Mouse (Mus musculus): ENCODE measurements at regions not wholly inside any gene's neighbourhood (a gene's known extent, or its start where the extent isn't known, plus 50 kb on each side); places are given as distances from the start of the nearest gene placed in this dataset.

DNA sequence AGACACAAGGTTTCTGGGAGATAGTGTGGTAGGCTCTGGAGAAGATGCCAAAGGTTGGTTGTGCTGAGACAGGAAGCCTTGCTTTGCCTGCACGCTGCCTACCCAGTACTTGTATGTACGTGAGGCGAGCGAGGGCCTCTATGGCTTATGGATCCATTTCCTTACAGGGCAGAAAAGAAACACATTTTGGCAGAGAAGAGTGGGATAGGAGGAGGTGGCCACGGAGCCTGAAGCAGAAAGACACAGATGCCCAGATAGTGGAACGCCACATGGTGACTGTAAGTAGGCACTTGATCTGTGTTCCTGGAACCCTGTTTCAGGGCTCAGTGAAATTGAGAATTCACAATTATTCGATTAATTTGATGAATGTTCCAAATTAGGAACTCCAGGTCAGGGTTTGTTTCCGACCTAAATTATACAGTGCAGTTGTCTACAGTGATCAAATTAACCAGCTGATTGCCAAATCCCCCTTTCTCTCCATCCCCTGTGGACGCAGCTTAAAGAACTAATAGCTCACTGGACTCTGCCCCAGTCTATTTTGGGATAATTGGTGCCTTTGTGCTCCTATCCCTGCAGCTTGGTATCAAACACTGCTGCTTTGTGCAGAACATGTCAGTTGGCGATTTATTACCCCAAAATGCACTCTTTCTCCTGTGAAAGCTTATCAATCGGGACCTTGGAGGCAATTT, 187.6 kb downstream of the Sox2 start:
- no peak for ATAC-seq (ENCODE audit: insufficient number of reproducible peaks, low FRiP score, low TSS enrichment)

DNA sequence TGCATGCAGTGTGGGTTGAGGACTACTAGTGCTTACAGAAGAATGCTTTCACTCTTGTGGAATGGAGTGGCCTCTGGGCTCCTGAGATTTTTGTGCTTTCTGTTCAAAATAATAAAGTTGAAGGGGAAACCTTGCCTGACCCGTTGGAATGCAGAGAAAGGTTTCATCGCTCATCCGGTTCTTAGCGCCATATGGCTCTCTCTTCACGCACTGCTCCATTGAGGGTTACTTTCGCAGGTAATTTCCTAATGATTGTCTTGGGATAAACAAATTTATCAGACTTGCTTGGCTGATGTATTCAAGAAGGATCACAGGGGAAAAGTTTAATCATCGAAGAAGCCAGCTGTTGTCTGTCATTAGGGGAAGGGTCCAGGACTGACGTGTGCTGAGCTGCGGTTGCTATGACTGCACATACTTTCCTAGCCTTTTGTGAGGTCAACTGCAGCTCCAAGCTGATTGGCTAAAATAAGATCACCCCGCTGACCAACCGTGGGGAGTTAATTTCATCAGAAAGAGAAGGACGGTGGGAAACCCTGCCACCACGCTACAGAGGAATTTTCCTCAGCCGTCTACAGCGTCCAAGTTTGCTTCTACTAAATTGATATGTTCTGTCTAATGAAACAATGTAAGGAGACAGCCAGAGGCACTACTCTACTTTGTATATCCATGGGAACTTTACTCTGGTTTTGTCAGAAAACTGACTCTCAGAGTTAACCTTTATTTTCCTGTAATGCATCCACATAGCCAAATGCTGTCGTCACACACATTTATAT, 210.9 kb downstream of the Sox2 start:
- no peak for ATAC-seq (ENCODE audit: insufficient number of reproducible peaks, low FRiP score, low TSS enrichment)

DNA sequence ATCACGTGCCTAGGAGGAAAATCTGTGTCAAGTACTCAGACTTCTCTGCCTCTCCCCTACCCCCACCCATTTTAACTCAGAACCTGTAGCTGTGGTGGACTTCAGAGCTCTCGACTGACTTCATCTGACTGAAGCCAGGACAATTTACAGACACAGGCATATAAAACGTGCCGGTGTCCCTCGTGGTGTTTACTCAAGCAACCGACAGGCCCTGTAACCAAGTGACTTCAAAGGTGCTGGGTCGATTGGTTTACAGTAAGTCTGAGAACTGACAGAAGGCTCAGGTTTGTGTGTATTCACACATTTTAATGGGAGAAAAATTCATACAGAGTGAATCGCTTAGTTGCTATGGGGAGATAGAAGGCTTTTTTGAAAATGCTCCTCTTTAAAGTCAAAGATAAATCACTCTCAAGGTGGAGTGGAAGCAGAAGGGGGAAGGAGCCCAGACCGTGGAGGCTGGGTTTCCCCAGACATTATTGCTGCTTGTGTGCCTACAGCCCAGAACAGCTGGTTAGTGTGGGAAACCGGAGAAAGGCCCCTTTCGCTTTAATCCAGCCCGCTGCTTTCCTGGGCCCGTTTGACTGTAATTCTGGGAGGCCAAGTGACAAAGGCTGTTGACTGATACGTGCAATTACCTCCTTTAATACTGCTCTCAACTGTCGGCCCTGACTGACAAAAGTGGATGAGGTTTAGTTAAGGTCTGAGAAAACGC, 218.6 kb downstream of the Sox2 start:
- ATAC-seq (ENCODE audit: insufficient number of reproducible peaks, low FRiP score, low TSS enrichment): no peak

DNA sequence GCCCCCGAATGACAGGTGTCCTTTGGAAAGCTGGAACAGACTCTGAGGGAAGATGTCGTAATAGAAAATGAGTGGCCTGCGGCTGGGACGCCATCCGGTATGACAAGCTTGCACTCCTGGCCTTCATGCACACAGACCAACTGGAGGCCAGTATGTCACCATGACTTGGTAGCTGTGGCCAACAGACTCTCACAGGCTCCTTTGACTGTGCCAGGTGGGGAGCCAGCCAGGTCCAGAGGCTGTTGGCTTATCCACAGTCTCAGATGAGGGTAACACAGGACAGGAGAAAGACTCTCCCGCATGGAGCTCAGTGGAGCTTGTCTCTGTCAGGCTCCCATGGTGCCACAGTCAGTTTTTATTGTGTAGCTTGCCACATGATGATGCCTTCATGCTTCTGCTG, 219.7 kb downstream of the Sox2 start:
- ATAC-seq (ENCODE audit: insufficient number of reproducible peaks, low FRiP score, low TSS enrichment): no peak

DNA sequence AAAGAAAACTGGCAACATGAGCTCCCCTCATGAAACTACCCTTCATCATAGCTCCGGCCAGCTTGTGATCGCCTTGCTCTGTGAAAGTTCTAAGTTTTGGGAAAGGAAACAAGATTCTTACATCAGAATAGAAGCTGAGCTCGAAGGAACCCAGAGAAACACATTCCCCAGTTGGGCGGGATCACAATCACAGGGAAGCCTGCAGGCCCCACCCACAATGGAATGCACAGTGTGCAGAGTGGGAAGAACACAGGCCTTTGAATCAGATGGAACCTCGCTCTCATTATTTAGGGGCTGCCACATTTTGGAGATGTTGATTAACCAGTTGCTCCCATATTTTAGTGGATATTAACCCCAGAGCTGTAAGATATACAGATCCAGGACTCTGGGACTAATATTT, 234.9 kb downstream of the Sox2 start:
- no peak for ATAC-seq (ENCODE audit: insufficient number of reproducible peaks, low FRiP score, low TSS enrichment)

DNA sequence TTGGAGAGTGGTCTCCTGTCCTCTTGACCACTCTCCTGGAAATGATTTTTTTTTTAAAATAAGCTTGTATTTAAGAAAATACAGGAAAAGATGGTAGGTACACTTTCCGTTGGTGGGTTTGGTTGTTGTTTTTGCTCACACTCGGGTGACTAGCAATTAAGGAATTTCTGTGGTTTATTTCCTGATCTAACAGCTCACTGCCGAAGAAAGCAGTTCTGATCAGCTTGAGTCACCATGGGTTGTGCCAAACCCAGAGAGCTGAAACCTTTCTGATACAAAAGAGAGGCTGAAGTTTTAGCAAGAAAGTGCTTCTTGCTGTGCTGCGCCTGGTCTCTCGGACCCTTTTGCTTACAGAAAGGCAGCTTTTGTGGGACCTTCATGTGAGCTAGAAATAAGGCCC, 243.2 kb downstream of the Sox2 start:
- ATAC-seq (ENCODE audit: insufficient number of reproducible peaks, low FRiP score, low TSS enrichment): no peak

DNA sequence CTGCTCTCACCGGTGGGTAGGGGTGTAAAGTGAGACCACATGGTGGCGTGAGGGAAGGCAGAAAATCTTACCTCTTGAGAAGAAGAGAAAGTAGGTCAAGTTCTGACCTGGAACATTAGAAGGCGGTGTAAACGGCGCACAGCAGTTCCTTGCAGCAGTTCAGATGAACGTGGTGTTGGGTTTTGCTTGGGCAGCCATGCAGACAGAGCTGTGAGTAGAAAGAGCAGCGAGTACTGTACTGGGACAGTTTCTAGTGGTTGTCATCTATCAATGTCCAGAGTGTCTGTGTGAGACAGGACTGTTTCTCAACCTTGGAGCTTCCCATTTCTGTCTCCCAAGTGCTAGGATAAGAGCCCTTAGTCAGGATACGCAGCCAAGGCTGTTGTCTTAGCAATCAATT, 252.9 kb downstream of the Sox2 start:
- no peak for ATAC-seq (ENCODE audit: insufficient number of reproducible peaks, low FRiP score, low TSS enrichment)

DNA sequence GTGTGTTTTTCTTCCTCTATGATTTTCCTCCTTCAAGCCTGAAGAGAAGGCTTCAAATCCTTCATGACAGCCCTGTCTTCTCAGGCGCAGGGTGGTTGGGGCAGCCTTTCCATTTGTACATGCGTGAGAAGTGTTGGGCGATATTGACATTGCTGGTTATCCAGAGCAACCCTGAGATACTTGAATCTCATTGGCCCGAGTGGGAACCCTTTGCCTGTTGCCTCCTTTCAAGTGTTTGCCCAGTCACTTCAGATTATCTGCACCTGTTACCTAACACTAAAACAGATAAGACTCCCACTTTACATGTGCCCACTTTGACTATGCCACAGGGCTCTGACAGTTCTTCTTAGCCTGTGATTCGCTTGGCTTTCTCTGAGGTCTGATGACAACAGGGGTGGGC, 258.3 kb downstream of the Sox2 start:
- no peak for ATAC-seq (ENCODE audit: insufficient number of reproducible peaks, low FRiP score, low TSS enrichment)

DNA sequence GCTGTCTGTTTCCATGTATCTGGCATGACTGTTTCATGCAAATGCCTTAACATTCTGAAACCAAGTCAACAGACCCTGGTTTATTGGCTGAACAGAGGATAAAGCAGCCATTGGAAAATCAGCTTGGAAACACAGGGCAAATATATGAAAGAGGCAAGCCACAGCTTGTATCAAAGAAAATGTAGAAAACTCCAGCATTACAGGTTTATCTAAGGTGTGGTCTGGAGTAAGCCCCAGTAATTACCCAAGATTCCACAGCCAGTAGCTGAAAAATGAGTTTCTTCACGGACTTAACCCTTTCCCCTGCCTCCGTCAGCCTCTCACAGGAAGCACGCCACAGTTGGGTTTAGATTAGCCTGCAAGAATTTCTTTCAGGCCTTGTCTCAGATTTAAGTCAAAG, 259.1 kb downstream of the Sox2 start:
- no peak for ATAC-seq (ENCODE audit: insufficient number of reproducible peaks, low FRiP score, low TSS enrichment)

DNA sequence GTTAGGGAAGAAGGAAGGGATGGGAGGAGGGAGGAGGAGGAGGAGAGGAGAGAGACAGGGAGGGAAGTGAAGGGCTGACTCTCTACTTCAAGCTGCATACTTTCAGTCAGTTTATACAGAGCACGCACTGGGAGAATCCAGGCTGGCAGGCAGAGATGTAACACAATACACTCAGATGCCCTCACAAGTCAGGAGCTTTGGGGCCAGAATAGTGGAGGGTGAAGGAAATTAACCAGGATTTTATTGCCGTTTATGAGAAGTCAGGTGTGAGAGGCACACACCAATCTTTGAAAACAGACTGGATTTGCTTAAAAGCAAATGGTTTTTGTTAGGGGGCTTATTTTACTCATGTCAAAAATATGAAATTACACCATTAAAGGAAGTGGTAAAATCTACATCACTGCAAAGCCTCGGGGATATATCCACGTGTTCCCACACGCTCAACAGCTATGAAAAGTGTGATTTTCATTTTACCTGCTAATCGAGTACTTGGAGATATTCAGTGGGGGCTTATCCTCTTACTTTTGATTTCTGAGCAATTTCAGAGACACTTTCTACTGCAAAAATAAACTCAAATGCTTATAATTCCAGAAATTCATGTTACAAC, 268.2 kb downstream of the Sox2 start:
- ATAC-seq (ENCODE audit: insufficient number of reproducible peaks, low FRiP score, low TSS enrichment): no peak

DNA sequence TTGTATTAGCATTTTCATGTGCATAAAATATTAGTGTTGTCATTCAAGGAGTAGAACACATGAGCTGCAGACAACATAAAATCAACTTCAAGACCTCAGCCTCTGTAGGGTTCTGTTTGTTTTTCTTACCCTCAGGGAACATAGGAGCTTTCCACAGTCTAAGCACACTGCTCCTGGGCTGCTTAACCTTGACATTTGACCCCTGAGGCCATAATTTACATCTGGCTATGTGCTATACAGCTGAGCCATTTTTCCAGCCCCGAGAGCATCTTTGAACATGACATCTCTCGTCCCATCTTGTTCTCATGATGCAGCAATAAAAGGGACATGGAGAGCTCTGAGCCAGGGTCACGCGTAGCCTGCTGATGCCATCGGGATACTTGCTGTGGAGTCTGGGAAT, 270.3 kb downstream of the Sox2 start:
- no peak for ATAC-seq (ENCODE audit: insufficient number of reproducible peaks, low FRiP score, low TSS enrichment)

DNA sequence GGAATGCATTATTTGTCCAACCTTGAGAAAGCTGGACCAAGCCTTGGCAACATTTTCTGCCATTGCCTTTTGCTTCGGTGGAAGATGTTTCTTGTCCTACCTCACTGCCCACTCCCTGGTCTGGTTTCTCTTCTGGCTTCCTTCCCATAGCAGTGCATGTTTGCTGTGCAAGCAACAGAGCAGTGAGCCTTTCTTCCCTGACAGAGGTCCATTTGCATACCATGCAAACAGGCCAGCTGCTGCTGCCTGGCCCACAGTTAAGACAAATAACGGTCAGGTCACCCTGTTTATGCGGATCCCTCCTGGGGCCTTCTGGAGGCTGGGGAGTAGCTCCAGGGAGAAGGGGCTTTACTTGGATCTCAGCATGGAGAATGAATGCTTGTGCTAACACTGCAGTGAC, 299.7 kb downstream of the Sox2 start:
- no peak for ATAC-seq (ENCODE audit: insufficient number of reproducible peaks, low FRiP score, low TSS enrichment)

DNA sequence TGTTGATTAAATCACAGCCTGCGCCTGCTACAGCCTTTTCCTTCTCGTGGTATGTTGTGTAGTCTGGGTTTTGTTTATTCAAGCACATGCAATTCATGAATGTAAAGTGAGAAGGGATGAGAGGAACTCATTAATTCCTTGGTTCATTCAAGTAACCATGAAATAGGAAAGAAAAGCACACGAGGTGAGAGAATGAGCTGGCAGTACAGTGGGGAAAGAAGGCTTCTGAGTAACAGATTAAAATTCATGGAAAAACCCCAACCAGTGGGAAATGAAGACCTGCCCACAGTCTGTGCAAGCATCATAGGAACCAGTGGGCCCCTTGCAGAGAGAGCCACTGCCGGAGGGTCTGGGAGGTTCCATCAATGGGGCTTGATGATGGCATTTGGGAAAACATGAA, 306.0 kb downstream of the Sox2 start:
- ATAC-seq (ENCODE audit: insufficient number of reproducible peaks, low FRiP score, low TSS enrichment): no peak

DNA sequence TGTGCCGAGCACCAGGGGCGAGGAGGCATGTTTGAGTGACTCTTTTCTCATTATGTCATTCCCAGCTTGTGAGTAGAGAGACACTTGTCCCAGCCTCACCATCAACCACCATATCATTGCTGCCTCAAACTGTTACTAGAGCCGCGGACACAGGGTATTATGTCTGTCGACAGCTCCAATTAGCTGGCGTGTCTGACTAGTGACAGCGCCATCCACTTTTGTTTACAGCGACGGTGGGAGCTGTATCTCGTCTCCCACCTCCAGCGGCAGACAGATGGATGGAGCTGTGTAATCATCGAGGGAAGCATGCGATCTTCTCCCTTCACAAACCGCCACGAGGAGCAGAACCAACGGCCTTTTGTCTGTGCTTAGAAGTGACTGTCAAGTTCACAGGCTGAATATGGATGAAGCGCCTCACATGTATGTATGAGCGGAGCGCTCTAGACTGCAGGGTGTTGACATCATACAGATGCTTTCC, 308.9 kb downstream of the Sox2 start:
- ATAC-seq (ENCODE audit: insufficient number of reproducible peaks, low FRiP score, low TSS enrichment): no peak

DNA sequence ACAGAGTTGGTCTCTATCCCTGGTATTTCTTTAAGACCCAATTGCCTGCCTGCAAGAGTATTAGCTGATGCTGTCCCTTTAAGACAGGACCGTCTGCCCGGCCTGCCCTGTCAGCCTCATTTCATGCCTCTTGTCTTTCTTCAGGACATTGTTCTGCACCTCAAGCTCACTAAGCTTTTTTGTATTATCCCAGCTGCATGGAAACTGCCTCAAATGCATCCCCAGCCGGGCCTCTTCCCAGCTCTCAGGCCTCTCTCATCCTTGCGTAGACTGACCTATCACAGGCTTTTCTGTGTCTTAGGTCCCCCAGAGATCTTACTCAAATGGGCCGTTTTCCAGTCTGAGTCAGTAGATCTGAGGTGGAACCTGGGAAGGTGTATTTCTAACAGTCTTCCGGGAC, 316.2 kb downstream of the Sox2 start:
- no peak for ATAC-seq (ENCODE audit: insufficient number of reproducible peaks, low FRiP score, low TSS enrichment)

DNA sequence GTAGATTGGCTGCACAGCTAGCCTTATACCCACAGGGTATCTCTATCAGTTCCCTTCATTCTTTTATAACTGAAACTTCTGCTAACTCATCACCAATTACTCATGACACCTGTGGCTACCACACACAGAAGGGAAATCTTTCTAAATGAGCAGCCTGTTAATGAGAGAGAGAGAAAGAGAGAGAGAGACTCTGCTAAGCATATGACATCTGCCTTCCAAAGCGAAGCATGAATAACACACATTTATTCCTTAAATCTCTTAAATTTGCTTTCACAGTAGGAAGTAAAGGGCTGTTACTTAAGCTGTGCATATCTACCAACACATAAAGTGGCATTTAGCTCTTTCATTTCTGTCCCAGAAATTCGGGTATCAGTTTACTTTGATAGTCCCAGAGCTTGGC, 317.7 kb downstream of the Sox2 start:
- ATAC-seq (ENCODE audit: insufficient number of reproducible peaks, low FRiP score, low TSS enrichment): no peak

DNA sequence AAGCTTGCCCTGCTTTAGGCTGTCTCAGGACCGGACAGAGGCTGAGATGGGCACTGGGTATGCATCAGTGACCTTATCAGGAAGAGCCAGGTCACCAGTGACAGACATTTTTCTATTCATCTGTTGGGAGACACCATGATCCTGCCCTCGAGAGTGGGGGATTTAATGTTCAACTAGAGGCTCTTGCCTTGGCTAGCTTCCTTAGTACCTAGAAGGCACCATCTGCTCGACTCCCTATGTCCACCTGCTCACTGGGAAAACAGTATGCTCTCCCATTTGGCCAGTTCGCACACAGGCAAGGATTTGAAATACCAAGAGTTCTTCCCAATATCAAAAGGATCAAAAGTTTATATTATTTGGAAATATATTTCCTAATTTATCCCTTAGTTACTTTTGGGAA, 321.3 kb downstream of the Sox2 start:
- ATAC-seq (ENCODE audit: insufficient number of reproducible peaks, low FRiP score, low TSS enrichment): peak; percentile 82

DNA sequence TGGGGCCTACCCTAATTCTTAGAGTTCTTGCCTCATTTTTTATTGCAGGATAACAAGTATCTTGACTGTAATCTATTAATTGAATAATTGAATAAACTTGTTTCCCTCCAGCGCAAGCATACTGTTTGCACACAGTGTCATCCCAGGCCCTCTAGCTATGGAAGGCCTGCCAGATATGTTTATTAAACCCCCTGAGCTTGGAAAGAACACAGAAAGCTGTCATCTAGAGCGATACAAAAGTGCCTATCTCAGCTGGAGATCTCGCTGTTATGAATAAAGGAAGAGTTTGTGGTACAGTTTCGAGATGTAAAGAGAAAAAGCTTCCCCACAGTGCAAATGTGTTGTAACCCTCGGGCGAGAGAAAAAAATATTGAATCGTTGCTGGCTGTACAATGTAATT, 324.2 kb downstream of the Sox2 start:
- no peak for ATAC-seq (ENCODE audit: insufficient number of reproducible peaks, low FRiP score, low TSS enrichment)

Data from cerebellum, adult (tissue).